Mouse (Mus musculus): ENCODE results near the gene Cdca3. TPM values are rescaled to one million over a fixed set of nuclear protein-coding genes. Genes with fewer than 3 reads are reported as not detected.

Gene Cdca3
- polyA plus RNA-seq, 1 experiment from 2014 or later = 16.9 TPM

GRCm38 (mm10) chr6:124840241-124841167 lies 11.2 kb downstream of the Cdca3 start, which contains the start of gene Gnb3:
Gene Gnb3 (minus strand): TSS chr6:124840275.
- 42% methylated on average over 15 of the region's 15 CpGs for WGBS
- no peaks in the 10 kb centered on the region for H3K9me3 ChIP-seq (ENCODE audit: control insufficient read depth, low read length)
- H3K4me1 ChIP-seq (ENCODE audit: control insufficient read depth, insufficient read depth, low read length) = no peaks in the 10 kb centered on the region
- no peak within 1 kb of the TSS for H3K4me3 ChIP-seq (ENCODE audit: low read depth, low read length)
- H3K36me3 ChIP-seq (ENCODE audit: control insufficient read depth, insufficient read depth, low read length) = peaks cover 3% of the 10 kb centered on the region
- ATAC-seq (ENCODE audit: low read depth) = no peak
- H3K27ac ChIP-seq (ENCODE audit: low read depth, low read length) = no peak within 1 kb of the TSS
- H3K27me3 ChIP-seq (ENCODE audit: control insufficient read depth, insufficient read depth, low read length) = no peaks in the 10 kb centered on the region
- H3K9ac ChIP-seq (replicated peaks; ENCODE audit: low read depth, low read length) = peak within 1 kb of the TSS; percentile 8; the same call in 1 of the 2 replicates
- H3K4me2 ChIP-seq (ENCODE audit: low read depth, low read length) = no peak within 1 kb of the TSS

GRCm38 (mm10) chr6:124847305-124847704 lies 18.0 kb downstream of the Cdca3 start:
- peak; percentile 90 for ATAC-seq (ENCODE audit: low read depth)
- H3K4me1 ChIP-seq (ENCODE audit: control insufficient read depth, insufficient read depth, low read length) = no peaks in the 10 kb centered on the region
- no peaks in the 10 kb centered on the region for H3K9me3 ChIP-seq (ENCODE audit: control insufficient read depth, low read length)
- H3K4me2 ChIP-seq (ENCODE audit: low read depth, low read length) = no peak overlapping the region; the same call in 1 of the 2 replicates
- H3K27ac ChIP-seq (ENCODE audit: low read depth, low read length) = peak overlapping the region; percentile 52; the same call in 1 of the 2 replicates
- no peak overlapping the region for H3K9ac ChIP-seq (replicated peaks; ENCODE audit: low read depth, low read length)
- peaks cover 10% of the 10 kb centered on the region; the same call in 1 of the 2 replicates for H3K36me3 ChIP-seq (ENCODE audit: control insufficient read depth, insufficient read depth, low read length)
- WGBS = 4% methylated on average over 9 of the region's 9 CpGs
- H3K4me3 ChIP-seq (ENCODE audit: low read depth, low read length) = no peak overlapping the region
- H3K27me3 ChIP-seq (ENCODE audit: control insufficient read depth, insufficient read depth, low read length) = no peaks in the 10 kb centered on the region

GRCm38 (mm10) chr6:124850535-124850934 lies 21.2 kb downstream of the Cdca3 start:
- Histone ChIP-seq H3K9ac (replicated peaks; ENCODE audit: low read depth, low read length) (no peak overlapping the region), H3K27ac (ENCODE audit: low read depth, low read length) (no peak overlapping the region), H3K9me3 (ENCODE audit: control insufficient read depth, low read length) (no peaks in the 10 kb centered on the region), H3K4me3 (ENCODE audit: low read depth, low read length) (no peak overlapping the region), H3K36me3 (ENCODE audit: control insufficient read depth, insufficient read depth, low read length) (peaks cover 8% of the 10 kb centered on the region; the same call in 1 of the 2 replicates), H3K4me2 (ENCODE audit: low read depth, low read length) (no peak overlapping the region), H3K4me1 (ENCODE audit: control insufficient read depth, insufficient read depth, low read length) (no peaks in the 10 kb centered on the region), H3K27me3 (ENCODE audit: control insufficient read depth, insufficient read depth, low read length) (no peaks in the 10 kb centered on the region)
- ATAC-seq (ENCODE audit: low read depth) = no peak
- WGBS = 45% methylated on average over 6 of the region's 8 CpGs

- ATAC-seq (ENCODE audit: low read depth) = no peak
- Histone ChIP-seq H3K4me3 (ENCODE audit: low read depth, low read length) (no peak overlapping the region), H3K4me1 (ENCODE audit: control insufficient read depth, insufficient read depth, low read length) (peaks cover 12% of the 10 kb centered on the region; the same call in 1 of the 2 replicates), H3K27me3 (ENCODE audit: control insufficient read depth, insufficient read depth, low read length) (no peaks in the 10 kb centered on the region), H3K4me2 (ENCODE audit: low read depth, low read length) (no peak overlapping the region), H3K9ac (replicated peaks; ENCODE audit: low read depth, low read length) (no peak overlapping the region), H3K27ac (ENCODE audit: low read depth, low read length) (no peak overlapping the region), H3K36me3 (ENCODE audit: control insufficient read depth, insufficient read depth, low read length) (0 out of 2 replicates have a peak, but pooled peaks cover 4% of the 10 kb centered on the region), H3K9me3 (ENCODE audit: control insufficient read depth, low read length) (no peaks in the 10 kb centered on the region)
- WGBS = 82% methylated on average over 12 of the region's 12 CpGs
Measured at GRCm38 (mm10) chr6:124854647-124855046, 25.3 kb downstream of the Cdca3 start.

GRCm38 (mm10) chr6:124856321-124856720 lies 27.0 kb downstream of the Cdca3 start:
- 0 out of 2 replicates have a peak, but pooled peaks cover 4% of the 10 kb centered on the region for H3K36me3 ChIP-seq (ENCODE audit: control insufficient read depth, insufficient read depth, low read length)

GRCm38 (mm10) chr6:124856916-124857839 lies 27.8 kb downstream of the Cdca3 start, which contains the start of gene P3h3:
Gene P3h3 (minus strand): TSS chr6:124857752.
- peak within 1 kb of the TSS; percentile 99 for H3K27ac ChIP-seq (ENCODE audit: low read depth, low read length)
- under 1% methylated on average over 86 of the region's 86 CpGs for WGBS
- 0 out of 2 replicates have a peak, but pooled peaks cover 3% of the 10 kb centered on the region for H3K36me3 ChIP-seq (ENCODE audit: control insufficient read depth, insufficient read depth, low read length)
- no peaks in the 10 kb centered on the region for H3K9me3 ChIP-seq (ENCODE audit: control insufficient read depth, low read length)
- peaks cover 37% of the 10 kb centered on the region for H3K4me1 ChIP-seq (ENCODE audit: control insufficient read depth, insufficient read depth, low read length)
- H3K27me3 ChIP-seq (ENCODE audit: control insufficient read depth, insufficient read depth, low read length) = no peaks in the 10 kb centered on the region
- peak within 1 kb of the TSS; percentile 76 for H3K4me2 ChIP-seq (ENCODE audit: low read depth, low read length)
- peak within 1 kb of the TSS; percentile 71 for H3K4me3 ChIP-seq (ENCODE audit: low read depth, low read length)
- H3K9ac ChIP-seq (replicated peaks; ENCODE audit: low read depth, low read length) = peak within 1 kb of the TSS; percentile 95
- ATAC-seq (ENCODE audit: low read depth) = peak; percentile 90

More at GRCm38 (mm10) chr6:124856321-124856720, 27.0 kb downstream of the Cdca3 start:
- 6% methylated on average over 13 of the region's 14 CpGs for WGBS
- peak overlapping the region; percentile 99 for H3K27ac ChIP-seq (ENCODE audit: low read depth, low read length)
- no peaks in the 10 kb centered on the region for H3K9me3 ChIP-seq (ENCODE audit: control insufficient read depth, low read length)
- H3K4me3 ChIP-seq (ENCODE audit: low read depth, low read length) = peak overlapping the region; percentile 71
- peaks cover 29% of the 10 kb centered on the region for H3K4me1 ChIP-seq (ENCODE audit: control insufficient read depth, insufficient read depth, low read length)
- ATAC-seq (ENCODE audit: low read depth) = peak; percentile 81
- H3K4me2 ChIP-seq (ENCODE audit: low read depth, low read length) = peak overlapping the region; percentile 76
- H3K27me3 ChIP-seq (ENCODE audit: control insufficient read depth, insufficient read depth, low read length) = no peaks in the 10 kb centered on the region
- peak overlapping the region; percentile 95 for H3K9ac ChIP-seq (replicated peaks; ENCODE audit: low read depth, low read length)

- H3K4me1 ChIP-seq (ENCODE audit: control insufficient read depth, insufficient read depth, low read length) = peaks cover 44% of the 10 kb centered on the region
- 21% methylated on average over 26 of the region's 26 CpGs for WGBS
- H3K27me3 ChIP-seq (ENCODE audit: control insufficient read depth, insufficient read depth, low read length) = no peaks in the 10 kb centered on the region
- peak overlapping the region; percentile 99 for H3K27ac ChIP-seq (ENCODE audit: low read depth, low read length)
- no peaks in the 10 kb centered on the region for H3K36me3 ChIP-seq (ENCODE audit: control insufficient read depth, insufficient read depth, low read length)
- H3K9ac ChIP-seq (replicated peaks; ENCODE audit: low read depth, low read length) = peak overlapping the region; percentile 95; the same call in 1 of the 2 replicates
- peak overlapping the region; percentile 71 for H3K4me3 ChIP-seq (ENCODE audit: low read depth, low read length)
- ATAC-seq (ENCODE audit: low read depth) = no peak
- no peaks in the 10 kb centered on the region for H3K9me3 ChIP-seq (ENCODE audit: control insufficient read depth, low read length)
- H3K4me2 ChIP-seq (ENCODE audit: low read depth, low read length) = peak overlapping the region; percentile 76
Measured at GRCm38 (mm10) chr6:124857840-124858530, 28.6 kb downstream of the Cdca3 start.

Measured in neural tube, embryonic 14.5 days (tissue).